Mouse (Mus musculus) fibroblast of lung, adult 2 months (primary cell): ENCODE data around the gene Ifi213.
"Not testable (repeated sequence)": the region's sequence is repeated elsewhere in the genome, so short reads cannot be mapped to it uniquely, and the experiment has no call there.

ENCODE experiments used
- DNase-seq: peaks from one replicate; pipeline ENCODE4 v3.0.0-alpha.2; 2011; ENCODE audit warnings: low read depth

Ifi213 gene

GRCm38 (mm10) chr1:173598838-173599494, at the start of gene Ifi213:
Gene Ifi213 (minus strand): TSS chr1:173599274.
- DNase-seq, result not testable (repeated sequence)

- DNase-seq, result no peak
Observed at GRCm38 (mm10) chr1:173645393-173645792, 46.3 kb upstream of the Ifi213 start.

DNA sequence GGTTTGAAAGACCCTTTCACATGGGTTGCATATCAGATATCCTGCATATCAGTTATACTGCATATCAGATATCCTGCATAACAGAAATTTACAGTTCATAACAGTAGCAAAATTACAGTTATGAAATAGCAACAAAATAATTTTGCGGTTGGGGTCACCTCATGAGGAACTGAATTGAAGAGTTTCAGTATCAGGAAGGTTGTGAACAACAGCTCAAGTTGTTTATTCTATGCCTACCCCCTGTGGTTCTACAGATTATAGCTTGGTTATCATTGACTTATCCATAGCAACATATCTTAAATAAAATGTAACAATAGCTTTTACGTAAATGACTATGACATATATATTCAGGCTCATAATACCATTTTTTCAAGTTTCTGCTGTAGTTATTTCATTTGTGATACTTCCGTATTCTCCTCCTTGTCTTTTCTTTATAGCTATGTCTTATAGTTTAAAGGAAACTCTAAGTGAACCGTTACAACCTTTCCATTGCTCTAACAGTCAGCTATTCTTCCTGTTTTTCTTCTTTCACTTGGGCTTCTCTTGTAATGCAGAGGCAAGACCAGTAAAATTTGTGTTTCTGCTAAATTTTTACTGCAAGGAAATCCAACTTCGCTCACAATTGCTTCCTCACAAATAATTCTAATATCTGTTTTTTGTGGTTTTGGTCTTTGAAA, 35.0 kb upstream of the Ifi213 start:
- DNase-seq, result no peak

- DNase-seq, result not testable (repeated sequence)
Observed at GRCm38 (mm10) chr1:173630622-173631021, 31.5 kb upstream of the Ifi213 start, which contains the start of gene Ifi209. Gene Ifi209 (plus strand): TSS chr1:173630917.

DNA sequence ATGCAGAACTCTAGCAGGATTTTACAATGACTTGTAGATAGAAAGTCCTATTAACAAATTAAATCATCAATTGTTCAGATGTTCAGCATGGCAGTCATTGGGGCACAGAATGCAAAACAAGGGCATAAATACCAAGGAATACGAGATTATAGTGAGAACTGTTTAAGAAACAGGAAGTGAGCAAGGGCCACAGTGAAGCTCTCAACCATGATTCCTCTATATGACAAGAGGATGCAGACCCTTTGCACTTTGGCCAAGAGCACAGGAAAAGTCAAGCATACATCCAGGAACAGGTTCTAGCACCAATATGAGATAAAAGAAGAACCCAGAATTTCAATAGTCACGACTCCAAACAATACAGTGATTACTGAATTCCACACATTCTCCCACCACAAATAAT, 27.6 kb upstream of the Ifi213 start:
- no peak for DNase-seq

- DNase-seq, result no peak
Observed at GRCm38 (mm10) chr1:173624052-173624451, 25.0 kb upstream of the Ifi213 start.

DNA sequence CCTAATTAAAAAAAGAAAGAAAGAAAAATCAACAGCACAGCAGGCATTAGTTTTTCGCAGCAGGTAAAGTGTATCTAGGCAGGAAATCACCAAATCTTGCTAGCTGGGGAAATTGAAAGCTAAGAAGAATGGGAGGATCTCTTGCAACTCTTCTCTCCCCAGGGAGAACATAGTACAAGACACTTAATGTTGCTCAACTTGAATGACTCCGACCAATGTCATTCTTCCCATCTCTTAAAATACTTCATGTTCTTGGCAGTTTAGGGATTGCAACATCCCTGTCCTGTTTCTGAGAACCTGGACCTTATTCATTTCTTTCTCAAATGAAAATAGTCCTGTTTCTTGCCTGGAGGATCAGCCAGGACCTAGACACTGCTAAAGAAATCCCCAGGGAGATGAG, 23.1 kb upstream of the Ifi213 start:
- not testable (repeated sequence) for DNase-seq

DNA sequence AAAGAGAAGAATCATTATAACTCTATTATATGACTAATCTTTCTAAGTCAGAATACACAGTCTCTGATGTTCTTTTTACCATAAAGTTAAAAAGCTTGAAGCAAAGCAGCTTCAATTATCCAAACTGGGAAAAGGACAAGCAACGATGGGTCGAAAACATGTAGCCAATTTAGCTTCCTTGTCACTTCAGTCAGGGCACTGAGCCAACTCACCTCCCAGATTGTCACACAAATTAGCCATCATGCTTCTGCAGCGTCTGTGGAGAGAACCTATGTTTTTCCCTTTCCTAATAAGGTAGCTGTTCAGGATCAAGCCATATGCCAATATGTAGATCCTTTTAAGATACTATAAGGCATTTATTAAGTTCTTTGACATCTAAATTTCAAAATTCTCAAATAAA, 11.2 kb upstream of the Ifi213 start:
- DNase-seq, result not testable (repeated sequence)

GRCm38 (mm10) chr1:173589698-173590097, 9.4 kb downstream of the Ifi213 start:
- not testable (repeated sequence) for DNase-seq

- no peak for DNase-seq
Observed at GRCm38 (mm10) chr1:173579921-173580585, 19.0 kb downstream of the Ifi213 start.

DNA sequence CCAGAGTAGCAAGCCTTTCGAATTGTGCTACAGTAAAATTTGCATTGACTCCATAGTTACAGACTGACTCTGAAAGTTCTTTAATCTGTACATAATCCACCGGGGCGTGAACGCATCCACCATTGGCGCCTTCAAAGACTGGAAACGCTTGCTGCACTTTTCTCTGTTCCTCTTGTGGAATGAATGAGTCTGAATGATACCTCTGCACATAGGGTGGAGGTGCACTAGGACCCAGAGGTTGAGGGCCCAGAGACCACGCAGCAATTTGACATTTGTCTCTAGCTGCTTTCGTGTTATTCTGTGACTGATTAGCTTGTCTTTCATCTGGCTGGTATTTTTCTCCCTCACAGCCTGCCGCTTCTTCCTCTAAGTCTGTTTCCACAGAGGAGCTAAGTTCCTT, 20.0 kb downstream of the Ifi213 start:
- DNase-seq, result no peak

GRCm38 (mm10) chr1:173550491-173551050, 48.5 kb downstream of the Ifi213 start:
- DNase-seq, result peak; percentile 4

DNA sequence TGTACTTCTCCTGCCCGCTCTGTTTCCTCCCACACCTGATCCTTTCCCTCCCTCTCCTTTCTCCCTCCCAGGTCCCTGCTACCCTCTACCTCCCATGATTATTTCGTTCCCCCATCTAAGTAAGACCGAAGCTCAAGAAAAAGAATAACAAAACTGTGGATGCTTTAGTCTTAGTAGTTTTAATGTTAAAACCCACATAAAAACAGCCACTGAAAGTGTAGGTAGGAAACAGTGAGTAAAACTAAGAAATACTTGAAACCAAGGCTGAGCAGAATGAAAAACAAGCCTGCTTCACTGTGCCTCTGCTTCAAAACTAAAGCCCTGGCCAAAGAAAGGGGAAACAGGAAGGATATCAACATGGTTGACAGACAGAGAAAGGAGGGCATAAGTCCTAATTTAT, 50.3 kb downstream of the Ifi213 start:
- not testable (repeated sequence) for DNase-seq

GRCm38 (mm10) chr1:173535791-173536190, 63.3 kb downstream of the Ifi213 start, which contains the start of gene Ifi214:
Gene Ifi214 (minus strand): TSS chr1:173535957.
- DNase-seq, result not testable (repeated sequence)

GRCm38 (mm10) chr1:173521452-173521851, 77.6 kb downstream of the Ifi213 start:
- DNase-seq, result no peak
